In the genomic region with DNA sequence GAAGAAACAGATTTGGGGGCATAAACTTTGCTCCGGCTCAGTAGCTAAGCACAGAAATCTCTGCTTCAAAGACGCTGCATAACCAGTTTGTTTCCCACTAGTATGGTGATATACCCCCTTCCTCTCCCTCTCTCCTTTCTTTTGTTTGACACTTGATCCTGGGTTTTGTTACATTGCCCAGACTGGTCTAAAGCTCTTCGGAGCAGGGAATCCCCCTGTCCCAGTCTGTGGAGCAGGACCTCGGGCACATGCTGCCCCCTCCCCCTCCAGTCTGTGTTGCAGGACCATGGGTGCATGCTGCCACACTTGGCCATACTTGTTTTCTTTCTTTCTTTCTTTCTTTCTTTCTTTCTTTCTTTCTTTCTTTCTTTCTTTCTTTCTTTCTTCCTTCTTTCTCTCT, we compare ENCODE assay signal across 29 mouse cellular contexts.
"Had no signal": no experiment of that assay in that cellular context is flagged by ENCODE, and none has a peak within 500 bp of the region (broad histone marks: within the 10 kb centered on the region; RNA-seq: fewer than 3 reads in every experiment).

No protein-coding gene starts in this region.

- H3K4me2 ChIP-seq: embryonic facial prominence, embryonic 12.5 days; embryonic facial prominence, embryonic 13.5 days; embryonic facial prominence, embryonic 15.5 days; forebrain, embryonic 12.5 days; forebrain, embryonic 13.5 days; forebrain, embryonic 15.5 days had no signal

- H3K36me3 ChIP-seq: embryonic facial prominence, embryonic 12.5 days; embryonic facial prominence, embryonic 13.5 days; embryonic facial prominence, embryonic 15.5 days; forebrain, embryonic 10.5 days; forebrain, embryonic 12.5 days; forebrain, embryonic 15.5 days had no signal

- H3K27me3 ChIP-seq: embryonic facial prominence, embryonic 12.5 days; embryonic facial prominence, embryonic 13.5 days; embryonic facial prominence, embryonic 15.5 days; forebrain, embryonic 12.5 days; forebrain, embryonic 13.5 days; forebrain, embryonic 15.5 days had no signal

- DNase-seq: cerebellum, adult 18-20 months; cerebellum, adult 2 months; cerebellum, adult 8-10 months; cerebellum, adult 9-10 months; cerebellum, adult 9-11 months; cerebellum, postnatal 10 days; cerebellum, postnatal 14 days; cerebellum, postnatal 25 days; cerebellum, postnatal 36 days; embryo, embryonic 11 days; forebrain, postnatal 0 days; gastrocnemius, adult 2 months; gastrocnemius, postnatal 10 days; gastrocnemius, postnatal 14 days; gastrocnemius, postnatal 25 days; gastrocnemius, postnatal 36 days; heart, adult 11 months; heart, adult 18-20 months; heart, adult 2 months had no signal

- H3K9me3 ChIP-seq: embryonic facial prominence, embryonic 12.5 days; embryonic facial prominence, embryonic 13.5 days; embryonic facial prominence, embryonic 15.5 days; forebrain, embryonic 10.5 days; forebrain, embryonic 12.5 days; forebrain, embryonic 13.5 days; forebrain, embryonic 15.5 days had no signal

- H3K4me3 ChIP-seq: embryonic facial prominence, embryonic 12.5 days; embryonic facial prominence, embryonic 13.5 days; embryonic facial prominence, embryonic 15.5 days; erythroblast, embryonic 14.5 days; forebrain, embryonic 10.5 days; forebrain, embryonic 12.5 days; forebrain, embryonic 13.5 days; forebrain, embryonic 15.5 days; gastrocnemius, adult 2 months; heart, adult 2 months had no signal

- H3K4me1 ChIP-seq: forebrain, embryonic 15.5 days had no signal

- H3K27ac ChIP-seq: embryonic facial prominence, embryonic 12.5 days; embryonic facial prominence, embryonic 13.5 days; embryonic facial prominence, embryonic 15.5 days; forebrain, embryonic 10.5 days; forebrain, embryonic 12.5 days; forebrain, embryonic 13.5 days; forebrain, embryonic 15.5 days; gastrocnemius, adult 2 months; heart, adult 2 months had no signal

- ATAC-seq: forebrain, embryonic 13.5 days; forebrain, embryonic 14.5 days; forebrain, embryonic 15.5 days; forebrain, embryonic 16.5 days; forebrain, postnatal 0 days had no signal

- H3K9ac ChIP-seq: embryonic facial prominence, embryonic 12.5 days; embryonic facial prominence, embryonic 13.5 days; embryonic facial prominence, embryonic 15.5 days; forebrain, embryonic 12.5 days; forebrain, embryonic 13.5 days; forebrain, embryonic 15.5 days; forebrain, postnatal 0 days had no signal
